Mouse (Mus musculus) liver, embryonic 12.5 days (tissue): ENCODE measurements around the gene Slc51a. TPM values are rescaled to one million over a fixed set of nuclear protein-coding genes. Genes with fewer than 3 reads are reported as not detected.

Experiments
- ATAC-seq: fragments of 200-750 bp; cut with Nextera tagmentation; 2 replicates; pipeline ENCODE4 v1.8.0; 2017; ENCODE audit warnings: moderate number of reproducible peaks, mild to moderate bottlenecking, moderate library complexity
- H3K27ac ChIP-seq: fragments of 300-500 bp; sonication (generic); 2 replicates; pipeline ENCODE4 v1.5.1; 2016; ENCODE audit warnings: mild to moderate bottlenecking
- H3K27me3 ChIP-seq: fragments of 300-500 bp; sonication (generic); replicated peaks from 2 replicates; pipeline ENCODE4 v1.6.1; 2016; ENCODE audit warnings: mild to moderate bottlenecking, moderate library complexity
- H3K36me3 ChIP-seq: fragments of 300-500 bp; sonication (generic); 2 replicates; pipeline ENCODE4 v1.6.1; 2016; ENCODE audit warnings: mild to moderate bottlenecking, moderate library complexity
- H3K4me1 ChIP-seq: fragments of 300-500 bp; sonication (generic); 2 replicates; pipeline ENCODE4 v1.6.1; 2016
- H3K4me2 ChIP-seq: fragments of 300-500 bp; sonication (generic); 2 replicates; pipeline ENCODE4 v1.6.1; 2016; ENCODE audit warnings: mild to moderate bottlenecking, moderate library complexity
- H3K4me3 ChIP-seq: fragments of 300-500 bp; sonication (generic); 2 replicates; pipeline ENCODE4 v1.5.1; 2016; ENCODE audit warnings: mild to moderate bottlenecking, moderate library complexity
- H3K9ac ChIP-seq: fragments of 300-500 bp; sonication (generic); 2 replicates; pipeline ENCODE4 v1.6.1; 2016; ENCODE audit warnings: mild to moderate bottlenecking, moderate library complexity
- H3K9me3 ChIP-seq: fragments of 300-500 bp; sonication (generic); replicated peaks from 2 replicates; pipeline ENCODE4 v1.6.1; 2016; ENCODE audit warnings: mild to moderate bottlenecking, moderate library complexity
- whole genome bisulfite sequencing: fragments of 180-500 bp; shearing (Covaris S2); methylation state at CpG from one replicate; pipeline ENCODE4 v1.1.7; 2016; ENCODE audit not compliant: insufficient replicate concordance; 5-methylcytosine and 5-hydroxymethylcytosine counted together
- polyA plus RNA-seq: library from polyadenylated mRNA; unstranded; fragments of >200 nt; fragmentation: Nextera tagmentation; extraction: Ambion mirVana; gene quantifications from 2 replicates; pipeline ENCODE4 v1.2.1, GENCODE M21; 2016

Slc51a gene
- polyA plus RNA-seq: 0.57 and 0.66 TPM in 2 replicates

DNA sequence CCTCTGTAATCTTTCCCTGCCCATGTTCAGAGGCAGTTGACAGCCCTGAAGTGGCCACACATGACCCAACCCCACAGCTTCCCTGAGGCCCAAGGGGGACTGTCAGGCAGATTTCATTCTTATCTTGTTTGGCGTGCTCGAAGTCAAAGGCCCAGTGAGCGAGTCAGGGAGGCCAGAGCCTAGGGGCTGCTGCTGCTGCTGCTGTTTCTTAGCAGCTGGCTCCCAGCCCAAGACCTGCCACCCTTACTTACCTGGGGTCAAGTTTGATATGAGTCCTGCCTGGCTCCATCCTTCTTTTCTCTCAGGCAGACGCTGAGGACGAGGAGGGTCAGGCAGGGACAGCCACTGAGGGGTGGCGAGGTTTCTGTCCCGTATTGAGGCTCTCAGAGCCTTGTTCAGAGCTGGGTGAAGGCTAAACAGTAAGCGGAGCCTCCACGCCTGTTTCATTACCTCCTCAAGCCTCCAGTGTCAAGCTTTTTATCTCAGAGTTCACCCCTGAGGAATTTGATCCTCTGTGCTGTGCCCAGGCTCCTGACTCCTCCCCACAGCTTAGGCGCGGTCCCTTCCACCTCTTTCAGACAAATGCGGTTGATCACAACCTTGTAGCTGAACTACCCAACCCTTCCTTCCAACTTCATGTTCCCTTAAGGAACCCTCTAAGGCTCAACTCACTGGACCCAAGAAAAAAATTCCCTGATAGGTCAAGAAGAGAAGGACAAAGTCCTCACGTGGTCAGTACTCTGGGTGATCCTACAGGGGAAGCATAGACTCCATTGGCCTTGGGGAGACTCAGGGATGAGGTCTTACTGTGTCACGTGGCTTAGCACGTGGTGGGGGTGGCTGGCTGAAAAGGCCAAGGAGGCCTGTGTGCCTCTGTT lies at the start of gene Slc51a:
Slc51a (minus strand) TSS at position 646 of the 878 bp plus-strand sequence.
- Histone ChIP-seq H3K36me3 (no peaks in the 10 kb centered on the region), H3K9me3 (no peaks in the 10 kb centered on the region), H3K4me2 (peak within 1 kb of the TSS; percentile 61), H3K27me3 (peaks cover 11% of the 10 kb centered on the region), H3K4me1 (peaks cover 39% of the 10 kb centered on the region), H3K9ac (peak within 1 kb of the TSS; percentile 58), H3K27ac (peak within 1 kb of the TSS; percentile 62), H3K4me3 (peak within 1 kb of the TSS; percentile 5; the same call in 1 of the 2 replicates)
- 27% methylated on average over 15 of the region's 15 CpGs for WGBS
- peak; percentile 91 for ATAC-seq

DNA sequence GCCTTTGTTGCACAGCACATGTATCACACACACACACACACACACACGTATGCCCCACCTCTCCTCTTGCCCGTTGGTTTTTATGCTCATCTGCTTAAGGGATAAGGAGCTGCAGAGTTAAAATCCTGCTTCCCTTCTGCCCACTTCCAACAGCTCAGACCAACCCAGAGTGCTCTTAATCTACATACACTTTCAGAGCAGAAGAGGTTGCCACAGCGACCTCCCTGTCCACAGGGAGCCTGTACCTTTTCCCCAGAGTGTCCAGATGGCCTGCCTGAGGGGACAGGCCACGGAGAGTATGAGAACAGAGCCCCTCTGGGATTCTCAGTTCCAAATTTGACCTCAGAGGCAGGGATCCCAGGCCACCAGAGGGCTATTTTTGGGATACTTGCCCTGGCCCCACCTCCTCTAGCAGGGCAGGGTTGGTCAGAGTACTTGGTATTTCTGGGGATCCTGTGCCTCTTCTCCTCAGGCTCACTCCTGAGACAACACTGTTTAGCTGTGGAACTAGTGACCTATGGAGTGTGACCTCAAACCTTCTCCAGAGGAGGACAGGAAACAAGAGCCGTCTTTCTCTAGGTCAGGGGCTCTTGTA lies 47.6 kb upstream of the Slc51a start:
- H3K36me3 ChIP-seq: no peaks in the 10 kb centered on the region
- WGBS: 50% methylated on average over 5 of the region's 5 CpGs
- H3K4me3 ChIP-seq: no peak overlapping the region
- no peak overlapping the region for H3K4me2 ChIP-seq
- ATAC-seq: no peak
- 0 out of 2 replicates have a peak overlapping the region, but pooled peaks have one; percentile 6 for H3K27ac ChIP-seq
- peaks cover 8% of the 10 kb centered on the region; the same call in 1 of the 2 replicates for H3K27me3 ChIP-seq
- H3K4me1 ChIP-seq: peaks cover 75% of the 10 kb centered on the region
- H3K9ac ChIP-seq: peak overlapping the region; percentile 17; the same call in 1 of the 2 replicates
- 0 out of 2 replicates have a peak, but pooled peaks cover 6% of the 10 kb centered on the region for H3K9me3 ChIP-seq

DNA sequence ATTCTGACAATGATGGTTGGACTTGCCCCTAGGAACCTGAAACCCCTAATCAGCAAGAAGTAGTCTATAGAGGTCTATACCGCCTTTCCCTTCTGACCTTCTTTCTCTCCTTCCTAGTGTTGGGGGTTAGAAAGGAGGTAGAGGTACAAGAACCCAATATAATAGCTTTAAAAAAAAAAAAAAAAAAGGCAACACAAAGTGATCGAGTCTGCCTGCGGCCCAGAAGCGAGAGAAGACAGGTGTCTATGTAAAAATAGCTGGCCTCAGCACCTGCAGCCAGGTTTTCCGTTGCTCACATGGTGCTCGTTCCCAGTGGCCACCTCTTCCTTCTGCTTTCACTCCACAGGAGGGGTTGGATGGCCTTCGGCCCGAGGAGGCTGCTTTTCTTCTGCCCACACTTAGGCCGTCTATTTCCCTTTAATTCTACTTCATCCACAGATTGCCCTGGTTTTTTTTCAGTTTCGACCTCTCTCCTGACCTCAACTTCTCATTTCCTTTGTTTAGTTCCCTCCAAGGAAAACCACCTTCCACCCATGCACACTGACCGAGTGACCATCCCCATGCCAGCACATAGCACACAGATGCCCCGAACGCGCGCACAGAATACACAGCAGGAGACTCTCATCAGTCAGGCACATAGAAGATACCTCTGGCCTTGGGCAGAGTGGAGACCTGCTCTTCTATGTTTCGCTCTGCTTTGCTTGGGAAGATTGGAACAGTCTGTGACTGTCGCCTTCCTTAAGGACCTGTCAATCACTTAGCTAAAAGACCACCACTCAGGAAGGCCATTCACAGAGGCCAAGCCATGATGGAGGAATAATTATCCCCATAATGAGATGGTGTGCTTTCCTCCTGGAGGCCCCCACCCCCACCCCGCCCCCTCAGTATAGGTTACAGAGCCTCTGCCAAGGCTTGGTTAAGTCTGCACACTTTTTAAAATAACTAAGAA lies 45.5 kb upstream of the Slc51a start:
- Histone ChIP-seq H3K36me3 (no peaks in the 10 kb centered on the region), H3K27ac (no peak overlapping the region), H3K9me3 (0 out of 2 replicates have a peak, but pooled peaks cover 6% of the 10 kb centered on the region), H3K4me3 (no peak overlapping the region), H3K9ac (no peak overlapping the region), H3K4me2 (no peak overlapping the region), H3K27me3 (peaks cover 8% of the 10 kb centered on the region; the same call in 1 of the 2 replicates), H3K4me1 (peaks cover 62% of the 10 kb centered on the region)
- 71% methylated on average over 18 of the region's 18 CpGs for WGBS
- ATAC-seq: no peak

- WGBS: 43% methylated on average over 7 of the region's 7 CpGs
- no peak overlapping the region for H3K9ac ChIP-seq
- H3K27me3 ChIP-seq: no peaks in the 10 kb centered on the region
- peaks cover 37% of the 10 kb centered on the region for H3K4me1 ChIP-seq
- H3K9me3 ChIP-seq: 0 out of 2 replicates have a peak, but pooled peaks cover 6% of the 10 kb centered on the region
- H3K36me3 ChIP-seq: no peaks in the 10 kb centered on the region
- no peak for ATAC-seq
- no peak overlapping the region for H3K4me2 ChIP-seq
- 0 out of 2 replicates have a peak overlapping the region, but pooled peaks have one; percentile 6 for H3K27ac ChIP-seq
- no peak overlapping the region for H3K4me3 ChIP-seq
Observed at GRCm38 (mm10) chr16:32526906-32527305, 39.2 kb upstream of the Slc51a start.

GRCm38 (mm10) chr16:32524244-32524615 lies 36.6 kb upstream of the Slc51a start:
- Histone ChIP-seq H3K9ac (no peak overlapping the region), H3K27ac (peak overlapping the region; percentile 31)
- ATAC-seq: no peak

DNA sequence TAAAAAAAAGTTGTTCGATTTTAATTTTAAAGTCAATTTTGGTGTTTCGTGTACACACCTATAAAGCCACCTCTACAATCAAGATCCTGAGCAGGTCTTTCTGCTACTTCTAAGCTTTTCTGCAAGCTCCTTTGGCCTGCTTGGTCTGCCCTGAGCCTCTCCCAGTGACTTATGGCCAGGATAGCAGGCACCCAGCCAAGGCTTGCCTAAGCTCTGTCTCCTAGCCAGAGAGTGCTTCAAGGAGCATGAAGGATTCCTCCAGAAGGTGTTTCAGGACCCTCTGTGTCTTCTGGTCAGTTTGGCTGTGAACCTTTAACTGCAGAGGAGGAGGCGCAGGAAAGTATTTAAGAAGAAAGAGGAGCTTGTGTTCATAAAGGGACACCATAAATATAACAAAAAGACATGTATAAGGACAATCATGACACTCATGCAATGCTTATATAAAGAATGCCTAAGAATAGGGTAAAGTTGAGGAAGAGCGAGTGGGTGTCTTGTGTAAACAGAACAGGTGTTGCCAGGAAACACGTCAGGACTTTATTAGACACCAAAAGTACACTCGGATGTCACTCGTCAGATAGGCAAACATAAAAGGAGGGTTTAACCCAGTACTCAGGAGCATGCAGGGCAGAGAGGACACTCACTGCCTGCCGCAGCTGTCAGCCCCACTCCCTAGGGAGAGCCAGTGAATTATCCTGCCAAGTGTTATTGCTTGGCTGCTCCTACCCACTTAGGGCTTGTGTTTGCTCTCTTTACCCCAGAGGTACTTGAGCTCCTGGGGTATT lies 36.0 kb upstream of the Slc51a start:
- no peak overlapping the region for H3K9ac ChIP-seq
- H3K27ac ChIP-seq: peak overlapping the region; percentile 31
- peaks cover 59% of the 10 kb centered on the region for H3K4me1 ChIP-seq
- ATAC-seq: no peak
- 79% methylated on average over 8 of the region's 8 CpGs for WGBS
- no peaks in the 10 kb centered on the region for H3K27me3 ChIP-seq
- no peak overlapping the region for H3K4me3 ChIP-seq
- H3K9me3 ChIP-seq: no peaks in the 10 kb centered on the region
- no peaks in the 10 kb centered on the region for H3K36me3 ChIP-seq
- H3K4me2 ChIP-seq: no peak overlapping the region

More at GRCm38 (mm10) chr16:32524244-32524615, 36.6 kb upstream of the Slc51a start:
- no peak overlapping the region for H3K4me3 ChIP-seq
- H3K36me3 ChIP-seq: no peaks in the 10 kb centered on the region
- no peak overlapping the region for H3K4me2 ChIP-seq
- no peaks in the 10 kb centered on the region for H3K9me3 ChIP-seq
- no peaks in the 10 kb centered on the region for H3K27me3 ChIP-seq
- WGBS: 83% methylated on average over 5 of the region's 5 CpGs
- H3K4me1 ChIP-seq: peaks cover 53% of the 10 kb centered on the region

DNA sequence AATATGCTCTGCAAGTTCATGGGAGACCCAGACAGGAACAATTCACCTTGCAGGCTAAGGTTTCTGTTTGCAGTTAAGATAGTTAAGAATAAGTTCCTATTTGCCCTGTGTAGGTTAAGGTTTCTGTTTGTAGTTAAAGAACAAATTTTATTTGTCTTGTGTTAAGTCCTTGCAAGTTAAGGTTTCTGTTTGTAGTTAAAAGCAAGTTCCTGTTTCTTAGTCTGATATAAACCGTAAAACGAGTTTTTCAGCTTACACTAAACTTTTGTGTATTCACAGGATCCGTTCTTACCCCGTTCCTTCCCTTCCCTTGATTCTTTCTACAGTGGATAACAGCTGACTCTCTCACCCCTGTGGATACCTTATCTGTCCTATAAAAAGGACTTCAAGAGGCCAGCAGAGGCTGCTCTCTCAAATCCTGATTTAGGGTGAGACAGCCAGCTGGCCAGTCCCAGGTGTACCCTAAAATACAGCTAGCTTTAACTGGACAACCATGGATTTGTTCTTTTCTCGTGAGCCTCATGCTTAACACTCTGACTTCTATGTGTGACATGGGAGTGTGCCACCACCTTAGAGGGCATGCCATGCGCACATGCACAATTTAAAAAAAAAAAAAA lies 35.0 kb upstream of the Slc51a start:
- no peaks in the 10 kb centered on the region for H3K9me3 ChIP-seq
- H3K4me1 ChIP-seq: peaks cover 68% of the 10 kb centered on the region
- ATAC-seq: no peak
- peak overlapping the region; percentile 32; the same call in 1 of the 2 replicates for H3K9ac ChIP-seq
- H3K27me3 ChIP-seq: no peaks in the 10 kb centered on the region
- H3K4me3 ChIP-seq: no peak overlapping the region
- peak overlapping the region; percentile 20; the same call in 1 of the 2 replicates for H3K27ac ChIP-seq
- no peaks in the 10 kb centered on the region for H3K36me3 ChIP-seq
- 66% methylated on average over 6 of the region's 6 CpGs for WGBS
- H3K4me2 ChIP-seq: no peak overlapping the region

DNA sequence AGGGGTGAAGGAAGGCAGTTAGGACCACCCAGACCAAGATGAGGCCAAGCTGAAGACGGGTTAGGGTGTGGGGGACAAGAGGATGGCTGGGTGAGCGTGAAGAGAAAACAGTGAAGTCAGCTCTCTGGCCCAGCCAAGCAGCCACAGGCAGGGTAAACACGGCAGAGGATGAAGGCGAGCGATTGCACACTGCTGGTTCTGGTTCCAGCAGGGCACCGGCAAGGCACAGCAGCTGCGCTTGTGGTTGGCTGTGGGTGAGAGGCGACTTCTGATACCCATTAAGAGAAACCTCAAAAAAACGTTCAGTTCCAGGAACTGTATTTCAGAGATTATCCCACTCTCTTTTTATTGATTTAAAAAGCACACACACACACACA lies 32.7 kb upstream of the Slc51a start:
- H3K4me2 ChIP-seq: peak overlapping the region; percentile 37
- H3K27ac ChIP-seq: peak overlapping the region; percentile 64
- peak overlapping the region; percentile 52 for H3K9ac ChIP-seq
- ATAC-seq: peak; percentile 59
- WGBS: 16% methylated on average over 9 of the region's 9 CpGs
- H3K4me3 ChIP-seq: no peak overlapping the region
- peaks cover 87% of the 10 kb centered on the region for H3K4me1 ChIP-seq
- no peaks in the 10 kb centered on the region for H3K27me3 ChIP-seq
- H3K36me3 ChIP-seq: no peaks in the 10 kb centered on the region
- H3K9me3 ChIP-seq: no peaks in the 10 kb centered on the region

DNA sequence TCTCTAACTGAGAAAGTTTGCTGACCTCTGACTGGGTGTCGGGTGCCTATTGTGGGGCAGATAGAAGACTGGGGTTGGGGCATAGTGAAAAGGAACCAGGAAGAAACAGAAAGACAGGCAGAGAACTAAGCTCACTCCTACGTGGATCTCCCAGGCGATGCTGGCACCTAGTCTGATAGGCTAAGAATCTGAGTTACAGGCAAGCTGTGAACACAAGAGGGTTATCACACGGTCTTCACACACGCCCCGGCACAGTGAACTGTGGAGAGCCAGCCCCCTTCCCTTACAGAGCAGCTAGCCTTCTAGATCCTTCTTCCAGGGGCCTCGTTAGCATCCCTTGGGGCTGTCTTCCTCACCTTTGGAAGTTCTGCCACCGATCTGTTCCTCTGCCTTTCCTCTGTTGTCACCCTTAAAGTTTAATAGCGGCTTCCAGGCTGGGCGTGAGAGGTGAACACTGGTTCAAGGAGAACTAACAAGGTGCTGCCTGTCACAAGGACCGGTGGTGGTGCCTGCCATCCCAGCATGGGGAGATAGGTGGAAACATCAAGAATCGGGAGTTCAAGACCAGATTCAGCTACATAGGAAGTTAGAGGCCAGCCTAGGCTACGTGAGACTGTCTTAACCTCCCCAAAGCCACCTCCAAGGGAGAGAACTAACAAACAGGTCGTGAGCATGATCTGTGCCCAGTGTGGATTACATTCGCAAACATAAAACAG lies 32.1 kb upstream of the Slc51a start:
- Histone ChIP-seq H3K4me2 (peak overlapping the region; percentile 37), H3K27me3 (no peaks in the 10 kb centered on the region), H3K4me3 (no peak overlapping the region), H3K9ac (peak overlapping the region; percentile 52), H3K4me1 (peaks cover 90% of the 10 kb centered on the region), H3K36me3 (no peaks in the 10 kb centered on the region), H3K9me3 (no peaks in the 10 kb centered on the region), H3K27ac (peak overlapping the region; percentile 64)
- 55% methylated on average over 15 of the region's 15 CpGs for WGBS
- ATAC-seq: peak; percentile 56
